Mouse (Mus musculus): ENCODE data around the gene Vsig2. TPM values are rescaled to one million over a fixed set of nuclear protein-coding genes. Genes with fewer than 3 reads are reported as not detected.

The Vsig2 gene
- polyA plus RNA-seq, 1 experiment from 2014 or later, result 18.8 TPM

- DNase-seq (no peak), ATAC-seq (ENCODE audit: insufficient read depth) (no peak)
- Histone ChIP-seq H3K27me3 (ENCODE audit: insufficient read depth, low read length) (no peaks in the 10 kb centered on the region), H3K4me2 (no peak overlapping the region), H3K9ac (no peak overlapping the region), H3K27ac (ENCODE audit: low read depth) (no peak overlapping the region), H3K4me3 (ENCODE audit: low read depth, low read length) (no peak overlapping the region), H3K9me3 (ENCODE audit: low read depth, low read length) (no peaks in the 10 kb centered on the region), H3K4me1 (ENCODE audit: insufficient read depth) (no peaks in the 10 kb centered on the region), H3K36me3 (ENCODE audit: insufficient read depth) (0 out of 2 replicates have a peak, but pooled peaks cover 2% of the 10 kb centered on the region)
- TF ChIP-seq CTCF (IDR thresholded peaks at IDR 0.05; ENCODE audit: low read depth), result peak; percentile 36; the same call in 1 of the 2 replicates
Observed at GRCm38 (mm10) chr9:37504348-37504747, 34.7 kb upstream of the Vsig2 start.

DNA sequence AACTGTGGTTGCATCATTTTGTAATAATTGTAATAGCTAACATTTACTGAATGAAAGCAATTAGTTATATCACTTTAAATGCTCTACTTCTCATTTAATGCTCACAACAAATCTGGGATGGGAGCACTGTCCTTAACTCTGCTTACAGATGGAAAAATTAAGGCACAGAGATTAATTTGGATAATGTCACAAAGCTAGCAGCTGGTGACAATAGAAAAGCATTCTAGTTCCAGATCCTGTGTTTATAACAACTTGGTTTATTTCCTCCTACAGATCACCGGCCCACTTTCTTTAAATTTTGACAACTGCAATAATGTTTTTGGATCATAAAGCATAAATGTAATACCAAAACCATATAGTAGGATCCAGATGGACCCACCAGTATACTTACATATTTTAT lies 33.0 kb upstream of the Vsig2 start:
- ATAC-seq (ENCODE audit: insufficient read depth) (no peak), DNase-seq (no peak)
- 38% methylated on average over 1 of the region's 1 CpGs for WGBS
- no peak overlapping the region for H3K9ac ChIP-seq
- TF ChIP-seq CTCF (IDR thresholded peaks at IDR 0.05; ENCODE audit: low read depth), result no peak
- H3K9me3 ChIP-seq (ENCODE audit: low read depth, low read length), result no peaks in the 10 kb centered on the region
- H3K36me3 ChIP-seq (ENCODE audit: insufficient read depth), result no peaks in the 10 kb centered on the region
- H3K27me3 ChIP-seq (ENCODE audit: insufficient read depth, low read length), result no peaks in the 10 kb centered on the region
- H3K4me1 ChIP-seq (ENCODE audit: insufficient read depth), result no peaks in the 10 kb centered on the region
- no peak overlapping the region for H3K4me3 ChIP-seq (ENCODE audit: low read depth, low read length)
- H3K4me2 ChIP-seq, result no peak overlapping the region
- H3K27ac ChIP-seq (ENCODE audit: low read depth), result no peak overlapping the region

- no peak for ATAC-seq (ENCODE audit: insufficient read depth)
- no peaks in the 10 kb centered on the region for H3K9me3 ChIP-seq (ENCODE audit: low read depth, low read length)
- H3K36me3 ChIP-seq (ENCODE audit: insufficient read depth), result no peaks in the 10 kb centered on the region
- no peaks in the 10 kb centered on the region for H3K27me3 ChIP-seq (ENCODE audit: insufficient read depth, low read length)
- H3K9ac ChIP-seq, result no peak overlapping the region
- no peaks in the 10 kb centered on the region for H3K4me1 ChIP-seq (ENCODE audit: insufficient read depth)
- no peak overlapping the region for H3K27ac ChIP-seq (ENCODE audit: low read depth)
- TF ChIP-seq CTCF (IDR thresholded peaks at IDR 0.05; ENCODE audit: low read depth), result peak; percentile 21; the same call in 1 of the 2 replicates
- no peak overlapping the region for H3K4me3 ChIP-seq (ENCODE audit: low read depth, low read length)
- WGBS, result 94% methylated on average over 2 of the region's 2 CpGs
- no peak overlapping the region for H3K4me2 ChIP-seq
- no peak for DNase-seq
Observed at GRCm38 (mm10) chr9:37512097-37512496, 27.0 kb upstream of the Vsig2 start.

DNA sequence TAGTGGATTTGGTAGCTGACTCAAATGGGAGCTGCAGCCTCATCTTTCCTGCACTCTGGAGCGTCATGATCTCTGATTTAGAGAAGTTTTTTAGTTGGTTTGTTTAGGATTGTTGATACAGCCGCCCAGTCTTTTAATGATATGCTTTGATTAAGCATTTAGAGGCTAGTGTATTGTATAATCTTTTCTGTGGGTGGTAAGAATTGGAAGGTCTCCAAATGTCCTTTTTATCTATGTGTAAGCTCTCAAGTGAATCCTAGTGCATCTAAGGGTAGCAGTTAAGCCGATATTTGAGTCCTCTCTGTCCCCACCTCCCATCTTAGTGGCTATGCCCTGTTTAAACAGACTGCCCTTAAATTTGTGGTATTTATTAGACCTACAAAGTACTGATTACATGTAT lies 24.6 kb upstream of the Vsig2 start:
- Histone ChIP-seq H3K36me3 (ENCODE audit: insufficient read depth) (peaks cover 9% of the 10 kb centered on the region), H3K4me1 (ENCODE audit: insufficient read depth) (no peaks in the 10 kb centered on the region), H3K4me3 (ENCODE audit: low read depth, low read length) (no peak overlapping the region), H3K27me3 (ENCODE audit: insufficient read depth, low read length) (no peaks in the 10 kb centered on the region), H3K9ac (no peak overlapping the region), H3K4me2 (no peak overlapping the region), H3K27ac (ENCODE audit: low read depth) (no peak overlapping the region), H3K9me3 (ENCODE audit: low read depth, low read length) (no peaks in the 10 kb centered on the region)
- no peak for ATAC-seq (ENCODE audit: insufficient read depth)
- DNase-seq, result peak; percentile 17
- WGBS, result 52% methylated on average over 3 of the region's 3 CpGs
- TF ChIP-seq CTCF (IDR thresholded peaks at IDR 0.05; ENCODE audit: low read depth), result no peak

DNA sequence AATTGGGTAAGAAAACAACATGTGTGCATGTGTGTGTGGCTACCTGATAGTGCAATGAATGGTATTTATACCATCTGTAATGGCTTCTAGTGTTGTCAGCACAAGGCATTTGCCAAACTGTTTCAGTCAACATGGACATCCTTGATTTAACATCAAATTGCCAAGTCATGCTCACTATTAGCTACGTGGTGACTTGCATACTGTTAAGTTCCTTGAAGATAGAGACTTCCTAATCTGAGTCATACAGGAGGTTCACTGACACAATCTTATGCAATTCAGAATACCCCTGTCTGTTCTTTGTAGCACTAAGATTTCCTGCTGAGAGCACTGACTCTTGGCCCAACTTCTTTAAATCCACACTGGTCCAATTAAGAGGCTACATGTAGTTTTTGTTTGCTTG lies 21.6 kb upstream of the Vsig2 start:
- Histone ChIP-seq H3K36me3 (ENCODE audit: insufficient read depth) (peaks cover 27% of the 10 kb centered on the region), H3K27ac (ENCODE audit: low read depth) (no peak overlapping the region), H3K4me2 (no peak overlapping the region), H3K27me3 (ENCODE audit: insufficient read depth, low read length) (no peaks in the 10 kb centered on the region), H3K4me3 (ENCODE audit: low read depth, low read length) (no peak overlapping the region), H3K9ac (no peak overlapping the region), H3K4me1 (ENCODE audit: insufficient read depth) (no peaks in the 10 kb centered on the region), H3K9me3 (ENCODE audit: low read depth, low read length) (no peaks in the 10 kb centered on the region)
- WGBS, result 68% methylated on average over 1 of the region's 1 CpGs
- no peak for TF ChIP-seq CTCF (IDR thresholded peaks at IDR 0.05; ENCODE audit: low read depth)
- ATAC-seq (ENCODE audit: insufficient read depth) (no peak), DNase-seq (no peak)

- no peak overlapping the region for H3K4me3 ChIP-seq (ENCODE audit: low read depth, low read length)
- no peak overlapping the region for H3K9ac ChIP-seq
- TF ChIP-seq CTCF (IDR thresholded peaks at IDR 0.05; ENCODE audit: low read depth), result no peak
- no peak overlapping the region for H3K4me2 ChIP-seq
- no peak overlapping the region for H3K27ac ChIP-seq (ENCODE audit: low read depth)
- no peaks in the 10 kb centered on the region for H3K27me3 ChIP-seq (ENCODE audit: insufficient read depth, low read length)
- peaks cover 37% of the 10 kb centered on the region for H3K36me3 ChIP-seq (ENCODE audit: insufficient read depth)
- H3K9me3 ChIP-seq (ENCODE audit: low read depth, low read length), result no peaks in the 10 kb centered on the region
- 89% methylated on average over 8 of the region's 8 CpGs for WGBS
- no peaks in the 10 kb centered on the region for H3K4me1 ChIP-seq (ENCODE audit: insufficient read depth)
- ATAC-seq (ENCODE audit: insufficient read depth) (no peak), DNase-seq (no peak)
Observed at GRCm38 (mm10) chr9:37518991-37519390, 20.1 kb upstream of the Vsig2 start.

DNA sequence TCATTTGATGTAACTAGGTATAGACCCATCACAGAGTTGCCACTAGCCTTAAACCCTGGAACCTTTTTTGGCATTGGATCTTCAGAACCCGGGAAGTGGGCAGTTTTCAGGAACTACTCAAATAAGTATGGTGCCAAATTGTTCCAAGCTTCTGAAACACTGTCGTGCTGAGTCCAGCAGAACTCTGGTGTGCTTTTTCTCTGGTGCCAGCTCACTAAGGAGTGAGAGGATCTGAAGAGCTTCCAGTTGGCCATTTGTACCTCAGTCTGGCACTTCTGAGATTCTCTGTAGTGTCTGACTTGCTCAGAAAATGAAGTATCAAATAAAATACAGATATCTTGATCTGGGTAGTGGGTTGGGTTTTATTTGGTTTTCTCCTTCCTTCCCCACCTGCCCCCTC lies 19.1 kb upstream of the Vsig2 start:
- H3K27me3 ChIP-seq (ENCODE audit: insufficient read depth, low read length), result no peaks in the 10 kb centered on the region
- DNase-seq, result no peak
- no peaks in the 10 kb centered on the region for H3K4me1 ChIP-seq (ENCODE audit: insufficient read depth)
- no peak overlapping the region for H3K4me3 ChIP-seq (ENCODE audit: low read depth, low read length)
- WGBS, result 87% methylated on average over 2 of the region's 2 CpGs
- no peak for ATAC-seq (ENCODE audit: insufficient read depth)
- no peak overlapping the region for H3K9ac ChIP-seq
- peaks cover 37% of the 10 kb centered on the region for H3K36me3 ChIP-seq (ENCODE audit: insufficient read depth)
- TF ChIP-seq CTCF (IDR thresholded peaks at IDR 0.05; ENCODE audit: low read depth), result no peak
- H3K4me2 ChIP-seq, result no peak overlapping the region
- no peaks in the 10 kb centered on the region for H3K9me3 ChIP-seq (ENCODE audit: low read depth, low read length)
- no peak overlapping the region for H3K27ac ChIP-seq (ENCODE audit: low read depth)

DNA sequence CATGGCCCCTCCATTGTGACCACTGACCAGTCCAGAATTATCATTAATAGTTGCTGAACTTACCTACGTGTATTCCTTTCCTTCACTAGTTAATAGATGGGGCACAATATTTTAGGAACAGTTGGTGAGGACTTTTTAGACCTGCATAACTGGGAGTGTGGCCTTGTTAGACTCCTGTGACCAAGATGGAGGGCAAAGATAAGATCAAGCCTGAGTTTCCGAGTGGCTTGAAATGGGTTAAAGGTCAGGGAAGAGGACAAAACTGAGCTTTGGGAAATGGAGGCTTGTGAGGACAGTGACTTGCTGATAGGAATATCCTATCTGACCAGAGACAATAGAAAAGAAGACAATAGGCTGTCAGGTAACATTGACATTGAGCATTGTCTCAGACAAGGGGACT lies 13.6 kb upstream of the Vsig2 start:
- TF ChIP-seq CTCF (IDR thresholded peaks at IDR 0.05; ENCODE audit: low read depth), result no peak
- H3K36me3 ChIP-seq (ENCODE audit: insufficient read depth), result peaks cover 22% of the 10 kb centered on the region
- H3K4me2 ChIP-seq, result no peak overlapping the region
- WGBS, result 77% methylated on average over 2 of the region's 2 CpGs
- peaks cover 17% of the 10 kb centered on the region for H3K4me1 ChIP-seq (ENCODE audit: insufficient read depth)
- no peak overlapping the region for H3K9ac ChIP-seq
- no peak for DNase-seq
- H3K27ac ChIP-seq (ENCODE audit: low read depth), result no peak overlapping the region
- no peaks in the 10 kb centered on the region for H3K9me3 ChIP-seq (ENCODE audit: low read depth, low read length)
- peaks cover 27% of the 10 kb centered on the region for H3K27me3 ChIP-seq (ENCODE audit: insufficient read depth, low read length)
- no peak for ATAC-seq (ENCODE audit: insufficient read depth)
- no peak overlapping the region for H3K4me3 ChIP-seq (ENCODE audit: low read depth, low read length)

Measured in lung, embryonic 14.5 days (tissue).